Mouse (Mus musculus): ENCODE results near the gene Dapp1. TPM values are rescaled to one million over a fixed set of nuclear protein-coding genes. Genes with fewer than 3 reads are reported as not detected.
A peak's percentile ranks its signal among the peaks of the same experiment; 100 is the strongest.

Gene Dapp1
- polyA plus RNA-seq, 1 experiment from 2014 or later = 22.8 TPM

GRCm38 (mm10) chr3:138000724-138001069 lies 19.4 kb upstream of the Dapp1 start:
- ATAC-seq (ENCODE audit: insufficient number of reproducible peaks, insufficient read depth, low FRiP score, low read depth) = peak; percentile 67
- 11% methylated on average over 4 of the region's 4 CpGs for WGBS
- Histone ChIP-seq H3K9ac (ENCODE audit: low read length) (peak overlapping the region; percentile 74), H3K4me3 (ENCODE audit: control insufficient read depth in 1 of 2, insufficient read depth in 1 of 2, low read depth in 1 of 2, low read length in 2 of 2) (peak overlapping the region; percentile 32 to 34), H3K4me2 (ENCODE audit: low read length) (peak overlapping the region; percentile 64), H3K27me3 (ENCODE audit: control insufficient read depth, insufficient read depth, low read length) (no peaks in the 10 kb centered on the region), H3K4me1 (ENCODE audit: control insufficient read depth in 2 of 2, insufficient read depth in 2 of 2, low read length in 2 of 2) (peaks cover 26 to 59% of the 10 kb centered on the region in 2 experiments), H3K9me3 (ENCODE audit: control insufficient read depth, low read length) (peaks cover 6% of the 10 kb centered on the region; the same call in 1 of the 2 replicates), H3K36me3 (ENCODE audit: control insufficient read depth, insufficient read depth, low read length) (no peaks in the 10 kb centered on the region), H3K27ac (replicated peaks in 1 of 2; ENCODE audit: control insufficient read depth in 1 of 2, insufficient read depth in 1 of 2, low read depth in 2 of 2, low read length in 2 of 2) (peak overlapping the region; percentile 86 to 93)

GRCm38 (mm10) chr3:138000062-138000723 lies 18.8 kb upstream of the Dapp1 start:
- no peak overlapping the region for H3K4me3 ChIP-seq (ENCODE audit: control insufficient read depth in 1 of 2, insufficient read depth in 1 of 2, low read depth in 1 of 2, low read length in 2 of 2)
- H3K27ac ChIP-seq (replicated peaks in 1 of 2; ENCODE audit: control insufficient read depth in 1 of 2, insufficient read depth in 1 of 2, low read depth in 2 of 2, low read length in 2 of 2) = peak overlapping the region; percentile 43 to 93; a peak in 3 of 4 replicates
- 78% methylated on average over 8 of the region's 8 CpGs for WGBS
- no peak overlapping the region for H3K4me2 ChIP-seq (ENCODE audit: low read length)
- H3K36me3 ChIP-seq (ENCODE audit: control insufficient read depth, insufficient read depth, low read length) = no peaks in the 10 kb centered on the region
- no peak; the same call in 1 of the 2 replicates for ATAC-seq (ENCODE audit: insufficient number of reproducible peaks, insufficient read depth, low FRiP score, low read depth)
- no peaks in the 10 kb centered on the region for H3K27me3 ChIP-seq (ENCODE audit: control insufficient read depth, insufficient read depth, low read length)
- H3K9me3 ChIP-seq (ENCODE audit: control insufficient read depth, low read length) = peaks cover 3% of the 10 kb centered on the region; the same call in 1 of the 2 replicates
- H3K4me1 ChIP-seq (ENCODE audit: control insufficient read depth in 2 of 2, insufficient read depth in 2 of 2, low read length in 2 of 2) = peaks cover 26 to 59% of the 10 kb centered on the region in 2 experiments
- no peak overlapping the region for H3K9ac ChIP-seq (ENCODE audit: low read length)

GRCm38 (mm10) chr3:137999224-137999790 lies 18.0 kb upstream of the Dapp1 start:
- Histone ChIP-seq H3K4me1 (ENCODE audit: control insufficient read depth in 2 of 2, insufficient read depth in 2 of 2, low read length in 2 of 2) (peaks cover 31 to 64% of the 10 kb centered on the region in 2 experiments), H3K27ac (replicated peaks in 1 of 2; ENCODE audit: control insufficient read depth in 1 of 2, insufficient read depth in 1 of 2, low read depth in 2 of 2, low read length in 2 of 2) (peak overlapping the region; percentile 4 to 57; a peak in 2 of 4 replicates), H3K4me2 (ENCODE audit: low read length) (no peak overlapping the region), H3K9me3 (ENCODE audit: control insufficient read depth, low read length) (no peaks in the 10 kb centered on the region), H3K9ac (ENCODE audit: low read length) (no peak overlapping the region), H3K36me3 (ENCODE audit: control insufficient read depth, insufficient read depth, low read length) (no peaks in the 10 kb centered on the region), H3K27me3 (ENCODE audit: control insufficient read depth, insufficient read depth, low read length) (no peaks in the 10 kb centered on the region), H3K4me3 (ENCODE audit: control insufficient read depth in 1 of 2, insufficient read depth in 1 of 2, low read depth in 1 of 2, low read length in 2 of 2) (no peak overlapping the region)
- 81% methylated on average over 9 of the region's 9 CpGs for WGBS
- ATAC-seq (ENCODE audit: insufficient number of reproducible peaks, insufficient read depth, low FRiP score, low read depth) = no peak

- no peak for ATAC-seq (ENCODE audit: insufficient number of reproducible peaks, insufficient read depth, low FRiP score, low read depth)
- Histone ChIP-seq H3K4me3 (ENCODE audit: control insufficient read depth in 1 of 2, insufficient read depth in 1 of 2, low read depth in 1 of 2, low read length in 2 of 2) (no peak overlapping the region), H3K9ac (ENCODE audit: low read length) (no peak overlapping the region), H3K27ac (replicated peaks in 1 of 2; ENCODE audit: control insufficient read depth in 1 of 2, insufficient read depth in 1 of 2, low read depth in 2 of 2, low read length in 2 of 2) (peak overlapping the region; percentile 17 to 57; a peak in 3 of 4 replicates), H3K9me3 (ENCODE audit: control insufficient read depth, low read length) (no peaks in the 10 kb centered on the region), H3K36me3 (ENCODE audit: control insufficient read depth, insufficient read depth, low read length) (no peaks in the 10 kb centered on the region), H3K27me3 (ENCODE audit: control insufficient read depth, insufficient read depth, low read length) (no peaks in the 10 kb centered on the region), H3K4me2 (ENCODE audit: low read length) (no peak overlapping the region), H3K4me1 (ENCODE audit: control insufficient read depth in 2 of 2, insufficient read depth in 2 of 2, low read length in 2 of 2) (peaks cover 35 to 68% of the 10 kb centered on the region in 2 experiments)
- 54% methylated on average over 14 of the region's 14 CpGs for WGBS
Measured at GRCm38 (mm10) chr3:137998491-137999223, 17.3 kb upstream of the Dapp1 start.

GRCm38 (mm10) chr3:137995486-137995885 lies 14.1 kb upstream of the Dapp1 start:
- Histone ChIP-seq H3K4me2 (ENCODE audit: low read length) (no peak overlapping the region), H3K9ac (ENCODE audit: low read length) (no peak overlapping the region), H3K27me3 (ENCODE audit: control insufficient read depth, insufficient read depth, low read length) (no peaks in the 10 kb centered on the region), H3K4me1 (ENCODE audit: control insufficient read depth in 2 of 2, insufficient read depth in 2 of 2, low read length in 2 of 2) (peaks cover 31 to 47% of the 10 kb centered on the region in 2 experiments), H3K36me3 (ENCODE audit: control insufficient read depth, insufficient read depth, low read length) (no peaks in the 10 kb centered on the region), H3K27ac (replicated peaks in 1 of 2; ENCODE audit: control insufficient read depth in 1 of 2, insufficient read depth in 1 of 2, low read depth in 2 of 2, low read length in 2 of 2) (no peak overlapping the region), H3K4me3 (ENCODE audit: control insufficient read depth in 1 of 2, insufficient read depth in 1 of 2, low read depth in 1 of 2, low read length in 2 of 2) (no peak overlapping the region), H3K9me3 (ENCODE audit: control insufficient read depth, low read length) (no peaks in the 10 kb centered on the region)
- 89% methylated on average over 7 of the region's 7 CpGs for WGBS
- ATAC-seq (ENCODE audit: insufficient number of reproducible peaks, insufficient read depth, low FRiP score, low read depth) = no peak

GRCm38 (mm10) chr3:137994196-137994595 lies 12.9 kb upstream of the Dapp1 start:
- Histone ChIP-seq H3K4me3 (ENCODE audit: control insufficient read depth in 1 of 2, insufficient read depth in 1 of 2, low read depth in 1 of 2, low read length in 2 of 2) (no peak overlapping the region), H3K36me3 (ENCODE audit: control insufficient read depth, insufficient read depth, low read length) (no peaks in the 10 kb centered on the region), H3K27ac (replicated peaks in 1 of 2; ENCODE audit: control insufficient read depth in 1 of 2, insufficient read depth in 1 of 2, low read depth in 2 of 2, low read length in 2 of 2) (peak overlapping the region in 1 of 2 experiments; percentile 45; a peak in 1 of 4 replicates), H3K9ac (ENCODE audit: low read length) (peak overlapping the region; percentile 31; the same call in 1 of the 2 replicates), H3K4me1 (ENCODE audit: control insufficient read depth in 2 of 2, insufficient read depth in 2 of 2, low read length in 2 of 2) (peaks cover 25 to 40% of the 10 kb centered on the region in 2 experiments), H3K27me3 (ENCODE audit: control insufficient read depth, insufficient read depth, low read length) (no peaks in the 10 kb centered on the region), H3K9me3 (ENCODE audit: control insufficient read depth, low read length) (no peaks in the 10 kb centered on the region), H3K4me2 (ENCODE audit: low read length) (no peak overlapping the region; the same call in 1 of the 2 replicates)
- ATAC-seq (ENCODE audit: insufficient number of reproducible peaks, insufficient read depth, low FRiP score, low read depth) = no peak; the same call in 1 of the 2 replicates
- WGBS = 59% methylated on average over 2 of the region's 2 CpGs

- Histone ChIP-seq H3K4me3 (ENCODE audit: control insufficient read depth in 1 of 2, insufficient read depth in 1 of 2, low read depth in 1 of 2, low read length in 2 of 2) (no peak overlapping the region), H3K36me3 (ENCODE audit: control insufficient read depth, insufficient read depth, low read length) (no peaks in the 10 kb centered on the region), H3K9ac (ENCODE audit: low read length) (no peak overlapping the region), H3K4me1 (ENCODE audit: control insufficient read depth in 2 of 2, insufficient read depth in 2 of 2, low read length in 2 of 2) (peaks cover 15 to 28% of the 10 kb centered on the region in 2 experiments), H3K27me3 (ENCODE audit: control insufficient read depth, insufficient read depth, low read length) (no peaks in the 10 kb centered on the region), H3K9me3 (ENCODE audit: control insufficient read depth, low read length) (no peaks in the 10 kb centered on the region), H3K27ac (replicated peaks in 1 of 2; ENCODE audit: control insufficient read depth in 1 of 2, insufficient read depth in 1 of 2, low read depth in 2 of 2, low read length in 2 of 2) (no peak overlapping the region), H3K4me2 (ENCODE audit: low read length) (no peak overlapping the region)
- no peak for ATAC-seq (ENCODE audit: insufficient number of reproducible peaks, insufficient read depth, low FRiP score, low read depth)
- 75% methylated on average over 5 of the region's 5 CpGs for WGBS
Measured at GRCm38 (mm10) chr3:137992366-137992765, 11.0 kb upstream of the Dapp1 start.

Data from heart, embryonic 14.5 days (tissue).